Mouse (Mus musculus) thymus, adult 2 months (tissue): Measurements from ENCODE around the gene G6pc2. TPM values are rescaled to one million over a fixed set of nuclear protein-coding genes. Genes with fewer than 3 reads are reported as not detected.

Experiments
- DNase-seq: peaks from one replicate; pipeline ENCODE4 v3.0.0; 2021
- H3K27ac ChIP-seq: fragments of 200-500 bp; 2 replicates; pipeline ENCODE4 v1.5.1; 2012; ENCODE audit warnings: low read length, control low read depth; ENCODE audit not compliant: control insufficient read depth, insufficient read depth
- H3K27me3 ChIP-seq: fragments of 200-500 bp; 2 replicates; pipeline ENCODE4 v1.6.1; 2012; ENCODE audit warnings: mild to moderate bottlenecking, low read length, moderate library complexity, mixed read lengths; ENCODE audit not compliant: control insufficient read depth, insufficient read depth
- H3K36me3 ChIP-seq: fragments of 200-500 bp; 2 replicates; pipeline ENCODE4 v1.6.1; 2012; ENCODE audit warnings: mild to moderate bottlenecking, low read length, moderate library complexity; ENCODE audit not compliant: control insufficient read depth, insufficient read depth
- H3K4me1 ChIP-seq: fragments of 200-500 bp; replicated peaks from 2 replicates; pipeline ENCODE4 v1.6.1; 2012; ENCODE audit warnings: low read length; ENCODE audit not compliant: control insufficient read depth, insufficient read depth
- H3K4me3 ChIP-seq: fragments of 200-500 bp; 2 replicates; pipeline ENCODE4 v1.5.1; 2012; ENCODE audit warnings: mild to moderate bottlenecking, low read length, control low read depth, moderate library complexity; ENCODE audit not compliant: control insufficient read depth, insufficient read depth
- CTCF ChIP-seq: fragments of 200-500 bp; IDR thresholded peaks from 2 replicates; pipeline ENCODE4 v1.5.1; 2012; ENCODE audit warnings: mild to moderate bottlenecking, control low read depth, low read length, moderate library complexity, borderline replicate concordance; ENCODE audit not compliant: control insufficient read depth, poor library complexity, insufficient read depth; ENCODE audit errors: extremely low read depth
- POLR2A ChIP-seq: fragments of 200-500 bp; IDR thresholded peaks from 2 replicates; pipeline ENCODE4 v1.6.1; 2012; ENCODE audit warnings: mild to moderate bottlenecking, low read length, control low read depth, moderate library complexity; ENCODE audit not compliant: control insufficient read depth, poor library complexity, insufficient read depth; ENCODE audit errors: extremely low read depth
- WGBS: fragments of 180-500 bp; shearing (Covaris S2); methylation state at CpG from one replicate; pipeline ENCODE4 v1.1.7; 2018; 5-methylcytosine and 5-hydroxymethylcytosine counted together
- polyA plus RNA-seq: library from polyadenylated mRNA; depleted of rRNA; stranded (reverse); fragments of >200 nt; gene quantifications from 2 replicates; pipeline ENCODE4 v1.2.3, GENCODE M21; 2012; rRNA removed

G6pc2 gene
- polyA plus RNA-seq, 1 experiment = not detected

- TF ChIP-seq POLR2A (no peak), CTCF (no peak)
Observed at GRCm38 (mm10) chr2:69264069-69264618, 53.3 kb downstream of the G6pc2 start.

GRCm38 (mm10) chr2:69275875-69276274 lies 65.0 kb downstream of the G6pc2 start:
- Histone ChIP-seq H3K27me3 (no peaks in the 10 kb centered on the region), H3K36me3 (no peaks in the 10 kb centered on the region), H3K4me1 (no peaks in the 10 kb centered on the region), H3K4me3 (no peak overlapping the region), H3K27ac (no peak overlapping the region)
- no peak for DNase-seq
- WGBS = 10% methylated on average over 1 of the region's 1 CpGs
- no peak for TF ChIP-seq POLR2A
- no peak for TF ChIP-seq CTCF

More at GRCm38 (mm10) chr2:69264069-69264618, 53.3 kb downstream of the G6pc2 start:
- Histone ChIP-seq H3K4me1 (no peaks in the 10 kb centered on the region), H3K4me3 (no peak overlapping the region), H3K36me3 (no peaks in the 10 kb centered on the region), H3K27ac (no peak overlapping the region), H3K27me3 (no peaks in the 10 kb centered on the region)
- DNase-seq = no peak

Other genes starting within 250 kb of the G6pc2 start
- gene Nostrin, start 75.3 kb upstream of the G6pc2 start, polyA plus RNA-seq = 1.00 and 1.2 TPM in 2 replicates
- gene Spc25, start 4.9 kb upstream of the G6pc2 start, polyA plus RNA-seq = 9.5 and 9.7 TPM in 2 replicates
- 0.03 and 0.46 TPM in 2 replicates for gene Abcb11, start 131.5 kb downstream of the G6pc2 start, polyA plus RNA-seq
- gene Dhrs9, start 169.4 kb downstream of the G6pc2 start, polyA plus RNA-seq = 0.22 and 0.33 TPM in 2 replicates